Mouse (Mus musculus) small intestine, adult 2 months (tissue): Measurements from ENCODE around the gene Tmem175. TPM values are rescaled to one million over a fixed set of nuclear protein-coding genes. Genes with fewer than 3 reads are reported as not detected.
A peak's percentile ranks its signal among the peaks of the same experiment; 100 is the strongest.
"Not testable (repeated sequence)": the region's sequence is repeated elsewhere in the genome, so short reads cannot be mapped to it uniquely, and the experiment has no call there.

Source experiments
- H3K27ac ChIP-seq: fragments of 200-500 bp; 2 replicates; pipeline ENCODE4 v1.5.1; 2012; ENCODE audit warnings: low read depth, low read length, control low read depth, inconsistent platforms; ENCODE audit not compliant: insufficient read depth
- H3K27me3 ChIP-seq: fragments of 200-500 bp; 2 replicates; pipeline ENCODE4 v1.6.1; 2012; ENCODE audit warnings: mild to moderate bottlenecking, moderate library complexity, low read length, inconsistent platforms; ENCODE audit not compliant: control insufficient read depth, insufficient read depth
- H3K36me3 ChIP-seq: fragments of 200-500 bp; 2 replicates; pipeline ENCODE4 v1.6.1; 2012; ENCODE audit warnings: mild to moderate bottlenecking, low read length, control low read depth, inconsistent platforms; ENCODE audit not compliant: control insufficient read depth, insufficient read depth
- H3K4me1 ChIP-seq: fragments of 200-500 bp; 2 replicates; pipeline ENCODE4 v1.6.1; 2012; ENCODE audit warnings: low read length, inconsistent platforms, mixed read lengths; ENCODE audit not compliant: control insufficient read depth, insufficient read depth, insufficient read length
- H3K4me3 ChIP-seq: fragments of 200-500 bp; 2 replicates; pipeline ENCODE4 v1.5.1; 2012; ENCODE audit warnings: low read depth, mild to moderate bottlenecking, control low read depth, inconsistent platforms, low read length, moderate library complexity
- CTCF ChIP-seq: fragments of 200-500 bp; IDR thresholded peaks from 2 replicates; pipeline ENCODE4 v1.5.1; 2012; ENCODE audit warnings: low read depth, mild to moderate bottlenecking, control low read depth, inconsistent platforms, low read length, moderate library complexity, mixed read lengths; ENCODE audit not compliant: insufficient replicate concordance, insufficient read length; ENCODE audit errors: extremely low read depth
- POLR2A ChIP-seq: fragments of 200-500 bp; IDR thresholded peaks from 2 replicates; pipeline ENCODE4 v1.6.1; 2012; ENCODE audit warnings: low read depth, mild to moderate bottlenecking, control low read depth, inconsistent platforms, low read length, moderate library complexity
- WGBS: fragments of 180-500 bp; shearing (Covaris S2); methylation state at CpG from one replicate; pipeline ENCODE4 v1.1.7; 2018; 5-methylcytosine and 5-hydroxymethylcytosine counted together
- polyA plus RNA-seq: library from polyadenylated mRNA; depleted of rRNA; stranded (reverse); fragments of >200 nt; gene quantifications from 2 replicates; pipeline ENCODE4 v1.2.3, GENCODE M21; 2012

Tmem175 gene
- polyA plus RNA-seq, 1 experiment: 31.1 TPM

DNA sequence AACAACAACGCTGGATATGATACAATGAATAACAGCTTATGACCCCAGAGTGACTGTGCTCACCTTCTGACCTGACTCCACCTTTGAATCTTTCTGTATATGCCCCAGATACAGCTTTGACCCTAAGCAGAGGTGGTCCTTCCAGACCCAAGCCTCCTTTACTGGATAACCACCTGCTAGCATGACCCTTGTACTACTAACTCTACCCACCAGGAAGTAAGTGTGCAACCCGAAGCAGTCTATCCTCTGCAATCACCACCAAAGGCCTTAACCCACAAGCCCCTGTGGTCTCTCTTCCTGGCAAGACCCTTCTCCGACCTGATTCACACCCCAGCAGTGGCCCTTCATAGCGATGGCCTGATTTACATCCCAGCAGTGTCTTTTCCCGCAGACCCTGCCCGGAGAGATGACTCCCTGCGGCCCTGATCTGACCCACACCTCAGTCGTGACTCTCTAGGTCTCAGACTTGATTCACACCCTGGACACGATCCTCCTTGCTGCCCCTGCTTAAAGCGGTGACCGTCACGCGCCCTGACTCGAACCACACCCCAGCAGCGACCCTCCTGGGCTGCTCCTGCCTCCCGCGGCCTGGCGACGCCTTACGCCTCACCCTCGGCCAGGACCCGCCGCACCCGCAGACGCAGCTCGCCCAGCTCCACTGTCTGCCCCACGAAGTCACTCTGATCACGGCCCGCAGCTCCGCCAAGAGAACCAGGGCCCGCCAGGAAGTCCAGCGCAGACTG, 508 bp upstream of the Tmem175 start:
- Histone ChIP-seq H3K36me3 (peaks cover 7% of the 10 kb centered on the region), H3K4me3 (peak overlapping the region; percentile 79), H3K27me3 (no peaks in the 10 kb centered on the region), H3K27ac (peak overlapping the region; percentile 81), H3K4me1 (peaks cover 7% of the 10 kb centered on the region; the same call in 1 of the 2 replicates)
- TF ChIP-seq POLR2A: no peak; the same call in 1 of the 2 replicates
- no peak for TF ChIP-seq CTCF
- 1% methylated on average over 32 of the region's 32 CpGs for WGBS

DNA sequence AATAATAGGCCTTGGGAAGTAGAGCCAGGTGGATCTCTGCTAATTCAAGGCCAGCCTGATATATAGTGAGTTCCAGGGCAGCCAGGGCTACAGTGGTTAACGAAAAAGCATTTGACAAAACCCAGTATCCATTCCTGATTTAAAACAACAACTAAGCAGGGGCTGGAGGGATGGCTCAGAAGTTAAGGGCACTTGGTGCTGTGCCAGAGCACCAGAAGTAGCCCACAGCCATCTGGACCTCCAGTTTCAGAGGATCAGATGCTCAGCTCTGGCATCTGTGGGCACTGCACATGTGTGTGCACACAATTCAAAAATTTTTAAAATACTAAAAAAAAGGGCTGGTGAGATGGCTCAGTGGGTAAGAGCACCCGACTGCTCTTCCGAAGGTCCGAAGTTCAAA, 4.1 kb downstream of the Tmem175 start:
- no peak overlapping the region for H3K27ac ChIP-seq
- WGBS: 86% methylated on average over 4 of the region's 4 CpGs
- no peaks in the 10 kb centered on the region for H3K36me3 ChIP-seq
- no peak overlapping the region for H3K4me3 ChIP-seq
- no peak for TF ChIP-seq POLR2A
- TF ChIP-seq CTCF: no peak
- no peaks in the 10 kb centered on the region for H3K4me1 ChIP-seq
- H3K27me3 ChIP-seq: no peaks in the 10 kb centered on the region

DNA sequence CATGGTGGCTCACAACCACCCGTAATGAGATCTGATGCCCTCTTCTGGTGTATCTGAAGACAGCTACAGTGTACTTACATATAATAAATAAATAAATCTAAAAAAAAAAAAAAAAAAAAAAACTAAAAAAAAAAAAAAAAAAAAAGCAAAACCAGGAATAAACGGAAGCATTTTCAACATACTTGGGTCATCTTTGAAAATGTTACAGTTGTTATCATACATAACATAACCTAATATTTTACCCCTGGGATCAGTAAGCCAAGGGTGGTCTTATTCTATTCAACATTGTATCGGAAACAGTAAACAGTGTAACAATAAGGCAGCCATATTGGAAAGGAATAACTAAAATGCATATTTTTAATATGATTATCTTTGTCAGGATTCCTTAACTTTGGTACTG, 4.5 kb downstream of the Tmem175 start:
- H3K4me1 ChIP-seq, H3K27ac ChIP-seq, H3K36me3 ChIP-seq, H3K4me3 ChIP-seq, H3K27me3 ChIP-seq: not testable (repeated sequence)
- 79% methylated on average over 3 of the region's 3 CpGs for WGBS

DNA sequence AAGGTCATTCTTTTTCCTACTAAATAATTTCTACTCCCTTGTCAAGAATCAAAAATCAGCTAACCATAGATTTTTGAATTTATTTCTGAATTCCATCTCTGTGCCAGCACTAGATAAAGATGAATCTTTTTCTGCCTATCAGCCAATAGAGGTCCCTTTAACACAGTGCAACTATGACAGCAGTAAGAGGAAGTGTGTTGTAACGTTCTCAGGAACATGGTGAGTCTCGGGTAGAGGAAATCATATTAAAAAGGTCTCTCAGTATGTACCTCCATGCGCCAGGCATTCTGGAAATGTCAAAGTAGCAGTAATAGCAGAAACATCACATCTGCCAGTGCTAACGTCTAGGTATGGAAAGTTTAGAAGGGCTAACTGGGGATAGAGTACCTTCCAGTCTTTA, 6.6 kb downstream of the Tmem175 start:
- WGBS: 63% methylated on average over 4 of the region's 4 CpGs
- Histone ChIP-seq H3K4me1 (no peaks in the 10 kb centered on the region), H3K27me3 (no peaks in the 10 kb centered on the region), H3K4me3 (no peak overlapping the region), H3K27ac (no peak overlapping the region), H3K36me3 (peaks cover 1% of the 10 kb centered on the region; the same call in 1 of the 2 replicates)
- TF ChIP-seq CTCF: no peak
- TF ChIP-seq POLR2A: no peak

DNA sequence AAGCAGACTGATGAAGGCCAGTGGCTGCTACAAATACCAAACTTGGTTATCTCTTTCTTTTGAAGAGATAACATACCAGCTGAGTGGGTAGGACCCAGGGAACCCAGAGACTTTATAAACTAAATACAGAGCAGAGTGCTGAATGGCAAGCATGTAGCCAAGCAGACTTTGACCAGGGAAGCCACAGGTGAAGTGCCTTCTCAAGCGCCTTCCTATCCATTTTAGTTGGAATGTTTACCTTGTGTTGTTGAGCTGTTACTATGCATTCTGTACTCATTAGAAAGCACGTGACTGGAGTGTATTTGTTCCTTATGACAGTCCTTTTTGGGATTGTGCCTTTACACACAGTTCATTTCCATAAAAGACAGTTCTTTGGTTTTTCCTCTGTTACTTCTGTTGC, 14.1 kb downstream of the Tmem175 start:
- Histone ChIP-seq H3K27me3 (no peaks in the 10 kb centered on the region), H3K4me3 (no peak overlapping the region), H3K4me1 (peaks cover 5% of the 10 kb centered on the region; the same call in 1 of the 2 replicates), H3K27ac (no peak overlapping the region), H3K36me3 (peaks cover 32% of the 10 kb centered on the region)
- TF ChIP-seq POLR2A: no peak
- no peak for TF ChIP-seq CTCF
- WGBS: 26% methylated on average over 2 of the region's 2 CpGs

DNA sequence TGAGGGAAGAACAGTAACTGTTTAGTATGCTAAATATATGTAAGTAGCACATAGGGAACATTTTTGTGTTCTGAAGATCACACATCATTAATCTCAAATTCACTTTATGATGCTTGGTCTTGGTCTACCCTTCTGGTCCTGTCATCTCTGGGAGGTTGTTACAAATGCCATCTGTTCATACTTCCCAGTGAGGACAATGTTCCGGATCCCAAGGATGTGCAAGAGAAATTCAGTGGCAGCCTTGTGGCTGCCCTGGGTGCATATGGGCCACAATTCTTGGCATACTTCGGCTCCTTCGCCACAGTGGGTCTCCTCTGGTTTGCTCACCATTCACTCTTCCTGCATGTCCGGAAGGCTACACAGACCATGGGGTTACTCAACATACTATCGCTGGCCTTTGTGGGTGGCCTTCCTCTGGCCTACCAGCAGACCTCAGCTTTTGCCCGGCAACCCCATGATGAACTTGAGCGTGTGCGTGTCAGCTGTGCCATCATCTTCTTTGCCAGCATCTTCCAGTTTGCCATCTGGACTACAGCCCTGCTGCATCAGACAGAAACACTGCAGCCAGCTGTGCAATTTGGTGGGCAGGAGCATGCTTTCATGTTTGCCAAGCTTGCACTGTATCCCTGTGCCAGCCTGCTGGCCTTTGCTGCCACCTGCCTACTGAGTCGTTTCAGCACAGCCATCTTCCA, 16.2 kb downstream of the Tmem175 start:
- no peak for TF ChIP-seq POLR2A
- TF ChIP-seq CTCF: no peak
- Histone ChIP-seq H3K27me3 (no peaks in the 10 kb centered on the region), H3K27ac (no peak overlapping the region), H3K4me1 (peaks cover 5% of the 10 kb centered on the region; the same call in 1 of the 2 replicates), H3K4me3 (no peak overlapping the region), H3K36me3 (peaks cover 51% of the 10 kb centered on the region)
- WGBS: 83% methylated on average over 9 of the region's 9 CpGs

DNA sequence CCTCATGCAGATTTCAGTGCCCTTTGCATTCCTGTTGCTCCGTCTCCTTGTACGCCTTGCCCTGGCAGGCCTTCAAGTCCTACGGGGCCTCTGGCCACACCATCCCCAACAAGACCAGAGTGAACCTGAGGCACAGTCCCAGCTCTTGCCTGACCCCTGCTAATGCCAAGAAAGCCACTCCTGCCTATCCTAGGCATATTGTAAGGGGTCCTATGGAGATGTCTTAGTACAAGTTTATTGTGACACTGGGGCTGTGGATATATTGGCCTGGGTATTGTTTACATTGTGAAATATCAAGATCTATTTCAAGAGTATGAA, 16.7 kb downstream of the Tmem175 start:
- Histone ChIP-seq H3K36me3 (peaks cover 55% of the 10 kb centered on the region), H3K4me3 (no peak overlapping the region), H3K27me3 (no peaks in the 10 kb centered on the region), H3K27ac (no peak overlapping the region), H3K4me1 (peaks cover 5% of the 10 kb centered on the region; the same call in 1 of the 2 replicates)
- no peak for TF ChIP-seq POLR2A
- TF ChIP-seq CTCF: no peak
- WGBS: 77% methylated on average over 3 of the region's 3 CpGs
